9 mouse cellular contexts compared by ENCODE assay signal in the genomic region with DNA sequence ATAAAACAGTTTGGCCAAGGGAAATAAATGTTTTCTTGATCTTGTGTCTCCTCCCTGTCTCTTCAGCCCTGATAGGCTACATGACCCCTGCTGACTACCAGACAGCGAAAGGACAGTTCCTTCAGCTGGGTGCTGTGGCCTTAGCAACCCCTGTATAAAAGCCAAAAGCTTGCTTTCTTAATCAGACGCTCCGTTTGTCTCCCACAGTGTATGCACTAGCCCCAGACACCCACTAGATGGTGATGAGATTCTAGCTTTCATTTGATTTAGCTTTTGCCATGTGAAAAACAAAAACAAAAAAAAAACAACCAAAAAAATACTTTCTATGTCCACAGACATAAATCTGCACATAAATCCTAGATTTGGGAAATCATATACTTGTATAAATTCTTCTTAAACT.
DNase-seq lines count a peak whose midpoint lies in the region; ATAC-seq and TF ChIP-seq lines count a peak whose summit lies in the region.
"Had no signal": no experiment of that assay in that cellular context is flagged by ENCODE, and none has a peak within 500 bp of the region (broad histone marks: within the 10 kb centered on the region; RNA-seq: fewer than 3 reads in every experiment).

No protein-coding gene starts in this region.

- H3K9ac ChIP-seq in limb, embryonic 14.5 days (ENCODE audit: low read depth, low read length, severe bottlenecking) = no peak overlapping the region
- H3K9ac ChIP-seq: embryonic facial prominence, embryonic 13.5 days had no signal

- 53% methylated on average over 3 of the region's 3 CpGs for WGBS in limb, embryonic 14.5 days
- WGBS in limb, embryonic 10.5 days = 55% methylated on average over 3 of the region's 3 CpGs

- H3K4me2 ChIP-seq in limb, embryonic 14.5 days (replicated peaks; ENCODE audit: low read depth, low read length, severe bottlenecking) = no peak overlapping the region
- H3K4me2 ChIP-seq: embryonic facial prominence, embryonic 13.5 days had no signal

- H3K9me3 ChIP-seq in limb, embryonic 14.5 days (ENCODE audit: control insufficient read depth, low read length) = no peaks in the 10 kb centered on the region
- H3K9me3 ChIP-seq in limb, embryonic 10.5 days (replicated peaks) = no peaks in the 10 kb centered on the region
- H3K9me3 ChIP-seq: embryonic facial prominence, embryonic 13.5 days had no signal

- no peak for TF ChIP-seq POLR2A in limb, embryonic 14.5 days (IDR thresholded peaks at IDR 0.05; ENCODE audit: borderline replicate concordance, extremely low read depth, insufficient read depth, insufficient read length)

- no peak overlapping the region for H3K27ac ChIP-seq in limb, embryonic 14.5 days (replicated peaks; ENCODE audit: low read depth, low read length)
- H3K27ac ChIP-seq in limb, embryonic 10.5 days = no peak overlapping the region
- H3K27ac ChIP-seq: embryonic facial prominence, embryonic 13.5 days had no signal

- H3K36me3 ChIP-seq in limb, embryonic 14.5 days (ENCODE audit: control insufficient read depth, insufficient read depth, low read length) = no peaks in the 10 kb centered on the region
- H3K36me3 ChIP-seq in limb, embryonic 10.5 days = no peaks in the 10 kb centered on the region
- H3K36me3 ChIP-seq: embryonic facial prominence, embryonic 13.5 days had no signal

- peaks cover 10% of the 10 kb centered on the region; the same call in 1 of the 2 replicates for H3K4me1 ChIP-seq in limb, embryonic 14.5 days (ENCODE audit: control insufficient read depth, insufficient read depth, low read length)
- H3K4me1 ChIP-seq in limb, embryonic 10.5 days = no peaks in the 10 kb centered on the region

- DNase-seq in frontal cortex, postnatal 36 days (ENCODE audit: low spot score in 2 of 2) = peak; percentile 3 to 23
- peak; percentile 26 for DNase-seq in limb, embryonic 14.5 days (ENCODE audit: low spot score)
- DNase-seq in limb, embryonic 10.5 days (ENCODE audit: low spot score) = no peak
- peak; percentile 48 to 55 for DNase-seq in cerebellum, adult 18-20 months
- peak; percentile 43 for DNase-seq in lung, postnatal 14 days
- DNase-seq in gastrocnemius, postnatal 10 days = no peak

- no peaks in the 10 kb centered on the region for H3K27me3 ChIP-seq in limb, embryonic 14.5 days (ENCODE audit: control insufficient read depth, insufficient read depth, low read length)
- no peaks in the 10 kb centered on the region for H3K27me3 ChIP-seq in limb, embryonic 10.5 days (ENCODE audit: low read depth, poor library complexity, severe bottlenecking)
- H3K27me3 ChIP-seq: embryonic facial prominence, embryonic 13.5 days had no signal

- no peak overlapping the region for H3K4me3 ChIP-seq in limb, embryonic 14.5 days (replicated peaks; ENCODE audit: low read length)
- H3K4me3 ChIP-seq in limb, embryonic 10.5 days = no peak overlapping the region
- H3K4me3 ChIP-seq: embryonic facial prominence, embryonic 13.5 days had no signal

- no peak; the same call in 1 of the 2 replicates for ATAC-seq in frontal cortex, adult (ENCODE audit: low TSS enrichment)
- ATAC-seq in limb, embryonic 14.5 days (ENCODE audit: low FRiP score, low read depth) = no peak
- no peak for ATAC-seq in megakaryocyte progenitor cell, adult 5-6 weeks (replicated peaks; ENCODE audit: poor library complexity)

Comparison
In these comparisons a context has a peak if more than half of its experiments do, and no peak if none do; other contexts are left out.
1. DNase-seq: peak in frontal cortex, postnatal 36 days (2 of 2), limb, embryonic 14.5 days (single experiment), cerebellum, adult 18-20 months (2 of 2) and lung, postnatal 14 days (single experiment); none in limb, embryonic 10.5 days (single experiment) and gastrocnemius, postnatal 10 days (single experiment).